Mouse (Mus musculus): Measurements from ENCODE around the gene Appbp2. TPM values are rescaled to one million over a fixed set of nuclear protein-coding genes. Genes with fewer than 3 reads are reported as not detected.
"Not testable (repeated sequence)": the region's sequence is repeated elsewhere in the genome, so short reads cannot be mapped to it uniquely, and the experiment has no call there.

Appbp2 gene
- polyA plus RNA-seq, 1 experiment from 2014 or later: 43.7 TPM

- no peak overlapping the region for H3K4me3 ChIP-seq
- DNase-seq (ENCODE audit: extremely low spot score, low spot score): no peak
- H3K36me3 ChIP-seq (replicated peaks): no peaks in the 10 kb centered on the region
- no peak overlapping the region for H3K27ac ChIP-seq
- H3K9me3 ChIP-seq: no peaks in the 10 kb centered on the region
- peaks cover 9% of the 10 kb centered on the region; the same call in 1 of the 2 replicates for H3K27me3 ChIP-seq (ENCODE audit: poor library complexity, severe bottlenecking)
- WGBS: 86% methylated on average over 3 of the region's 3 CpGs
- 0 out of 2 replicates have a peak, but pooled peaks cover under 1% of the 10 kb centered on the region for H3K4me1 ChIP-seq
These were observed 59.0 kb downstream of the Appbp2 start for GRCm38 (mm10) chr11:85175941-85176340.

GRCm38 (mm10) chr11:85170833-85171232 lies 64.1 kb downstream of the Appbp2 start:
- H3K4me3 ChIP-seq: no peak overlapping the region
- no peak for DNase-seq (ENCODE audit: extremely low spot score, low spot score)
- H3K36me3 ChIP-seq (replicated peaks): no peaks in the 10 kb centered on the region
- H3K27ac ChIP-seq: 0 out of 2 replicates have a peak overlapping the region, but pooled peaks have one; percentile 80
- H3K27me3 ChIP-seq (ENCODE audit: poor library complexity, severe bottlenecking): peaks cover 22% of the 10 kb centered on the region
- no peaks in the 10 kb centered on the region for H3K9me3 ChIP-seq
- 44% methylated on average over 2 of the region's 2 CpGs for WGBS
- H3K4me1 ChIP-seq: peaks cover 13% of the 10 kb centered on the region

GRCm38 (mm10) chr11:85170058-85170740 lies 64.7 kb downstream of the Appbp2 start, which contains the start of gene 1700125H20Rik:
1700125H20Rik (plus strand) TSS chr11:85170404.
- no peaks in the 10 kb centered on the region for H3K36me3 ChIP-seq (replicated peaks)
- peaks cover 13% of the 10 kb centered on the region for H3K4me1 ChIP-seq
- no peaks in the 10 kb centered on the region for H3K9me3 ChIP-seq
- peak within 1 kb of the TSS; percentile 80 for H3K27ac ChIP-seq
- peak; percentile 88 for DNase-seq (ENCODE audit: extremely low spot score, low spot score)
- peaks cover 22% of the 10 kb centered on the region for H3K27me3 ChIP-seq (ENCODE audit: poor library complexity, severe bottlenecking)
- WGBS: 12% methylated on average over 21 of the region's 21 CpGs
- peak within 1 kb of the TSS; percentile 43 for H3K4me3 ChIP-seq

GRCm38 (mm10) chr11:85167503-85167902 lies 67.4 kb downstream of the Appbp2 start:
- H3K9me3 ChIP-seq: no peaks in the 10 kb centered on the region
- 88% methylated on average over 1 of the region's 1 CpGs for WGBS
- no peak for DNase-seq (ENCODE audit: extremely low spot score, low spot score)
- no peaks in the 10 kb centered on the region for H3K36me3 ChIP-seq (replicated peaks)
- H3K4me3 ChIP-seq: no peak overlapping the region
- peaks cover 17% of the 10 kb centered on the region for H3K27me3 ChIP-seq (ENCODE audit: poor library complexity, severe bottlenecking)
- no peak overlapping the region for H3K27ac ChIP-seq
- peaks cover 13% of the 10 kb centered on the region for H3K4me1 ChIP-seq

- H3K27me3 ChIP-seq (ENCODE audit: poor library complexity, severe bottlenecking): peaks cover 2% of the 10 kb centered on the region
- H3K9me3 ChIP-seq: no peaks in the 10 kb centered on the region
- no peak overlapping the region for H3K4me3 ChIP-seq
- H3K27ac ChIP-seq: no peak overlapping the region
- no peaks in the 10 kb centered on the region for H3K4me1 ChIP-seq
- no peak for DNase-seq (ENCODE audit: extremely low spot score, low spot score)
- no peaks in the 10 kb centered on the region for H3K36me3 ChIP-seq (replicated peaks)
These were observed 70.6 kb downstream of the Appbp2 start for GRCm38 (mm10) chr11:85164371-85164770.

- H3K27me3 ChIP-seq (ENCODE audit: poor library complexity, severe bottlenecking); H3K36me3 ChIP-seq (replicated peaks); H3K27ac ChIP-seq; H3K9me3 ChIP-seq; H3K4me3 ChIP-seq; H3K4me1 ChIP-seq; DNase-seq (ENCODE audit: extremely low spot score, low spot score): not testable (repeated sequence)
- WGBS: 69% methylated on average over 1 of the region's 1 CpGs
These were observed 71.9 kb downstream of the Appbp2 start for GRCm38 (mm10) chr11:85163014-85163413.

- Histone ChIP-seq H3K9me3 (no peaks in the 10 kb centered on the region), H3K36me3 (replicated peaks) (no peaks in the 10 kb centered on the region), H3K4me1 (no peaks in the 10 kb centered on the region), H3K27ac (no peak overlapping the region), H3K27me3 (ENCODE audit: poor library complexity, severe bottlenecking) (no peaks in the 10 kb centered on the region), H3K4me3 (no peak overlapping the region)
- no peak for DNase-seq (ENCODE audit: extremely low spot score, low spot score)
- 70% methylated on average over 2 of the region's 2 CpGs for WGBS
These were observed 77.6 kb downstream of the Appbp2 start for GRCm38 (mm10) chr11:85157301-85157700.

- WGBS: 90% methylated on average over 2 of the region's 2 CpGs
These were observed 82.5 kb downstream of the Appbp2 start for GRCm38 (mm10) chr11:85152256-85152930.

GRCm38 (mm10) chr11:85139581-85140540 lies 95.1 kb downstream of the Appbp2 start, which contains the start of gene Usp32:
Usp32 (minus strand) TSS chr11:85140161.
- H3K27ac ChIP-seq: peak within 1 kb of the TSS; percentile 94
- peak; percentile 98 for DNase-seq (ENCODE audit: extremely low spot score, low spot score)
- no peaks in the 10 kb centered on the region for H3K36me3 ChIP-seq (replicated peaks)
- peaks cover 24% of the 10 kb centered on the region for H3K4me1 ChIP-seq
- H3K27me3 ChIP-seq (ENCODE audit: poor library complexity, severe bottlenecking): no peaks in the 10 kb centered on the region
- no peaks in the 10 kb centered on the region for H3K9me3 ChIP-seq
- under 1% methylated on average over 88 of the region's 94 CpGs for WGBS
- peak within 1 kb of the TSS; percentile 94 for H3K4me3 ChIP-seq

More at GRCm38 (mm10) chr11:85152256-85152930, 82.5 kb downstream of the Appbp2 start:
- no peak for DNase-seq (ENCODE audit: extremely low spot score, low spot score)
- H3K27me3 ChIP-seq (ENCODE audit: poor library complexity, severe bottlenecking): no peaks in the 10 kb centered on the region
- no peaks in the 10 kb centered on the region for H3K36me3 ChIP-seq (replicated peaks)
- H3K9me3 ChIP-seq: no peaks in the 10 kb centered on the region
- H3K4me3 ChIP-seq: no peak overlapping the region
- H3K4me1 ChIP-seq: no peaks in the 10 kb centered on the region
- no peak overlapping the region for H3K27ac ChIP-seq

- peak overlapping the region; percentile 94 for H3K4me3 ChIP-seq
- 4% methylated on average over 17 of the region's 17 CpGs for WGBS
- H3K9me3 ChIP-seq: no peaks in the 10 kb centered on the region
- no peaks in the 10 kb centered on the region for H3K27me3 ChIP-seq (ENCODE audit: poor library complexity, severe bottlenecking)
- H3K27ac ChIP-seq: peak overlapping the region; percentile 94
- peaks cover 24% of the 10 kb centered on the region for H3K4me1 ChIP-seq
- no peaks in the 10 kb centered on the region for H3K36me3 ChIP-seq (replicated peaks)
- DNase-seq (ENCODE audit: extremely low spot score, low spot score): peak; percentile 14
These were observed 96.0 kb downstream of the Appbp2 start for GRCm38 (mm10) chr11:85138776-85139474.
